Mouse (Mus musculus): ENCODE data around the gene Ctsh. TPM values are rescaled to one million over a fixed set of nuclear protein-coding genes. Genes with fewer than 3 reads are reported as not detected.
"Not testable (repeated sequence)": the region's sequence is repeated elsewhere in the genome, so short reads cannot be mapped to it uniquely, and the experiment has no call there.

Ctsh gene
- total RNA-seq (2021) (100 to 1,000 TPM; 104 to 199 TPM), polyA plus RNA-seq (2012; rRNA removed) (30.9 and 34.3 TPM in 2 replicates)
- long read RNA-seq, transcript Ctsh-201 (12 exons, 1,617 nt) = major isoform, 98 of 106 reads
- long read RNA-seq, partial matches to known transcripts = 3 of 106 reads
- long read RNA-seq, other reads (novel, unspliced or antisense) = 4 of 106 reads

GRCm38 (mm10) chr9:90053852-90054251, at the start of gene Ctsh:
Gene Ctsh (plus strand): TSS chr9:90054152.
- no peak for DNase-seq

GRCm38 (mm10) chr9:90006432-90006831, 47.5 kb upstream of the Ctsh start:
- no peak for DNase-seq

GRCm38 (mm10) chr9:90007094-90007493, 46.9 kb upstream of the Ctsh start:
- DNase-seq = no peak

- no peak for DNase-seq
Observed at GRCm38 (mm10) chr9:90008138-90008537, 45.8 kb upstream of the Ctsh start.

- no peak for DNase-seq
Observed at GRCm38 (mm10) chr9:90011849-90012248, 42.1 kb upstream of the Ctsh start.

GRCm38 (mm10) chr9:90014649-90015048, 39.3 kb upstream of the Ctsh start:
- no peak for DNase-seq

GRCm38 (mm10) chr9:90016204-90016603, 37.7 kb upstream of the Ctsh start:
- DNase-seq = no peak

- no peak for DNase-seq
Observed at GRCm38 (mm10) chr9:90020866-90021265, 33.1 kb upstream of the Ctsh start.

- DNase-seq = no peak
Observed at GRCm38 (mm10) chr9:90021442-90021841, 32.5 kb upstream of the Ctsh start.

GRCm38 (mm10) chr9:90027709-90028108, 26.2 kb upstream of the Ctsh start:
- no peak for DNase-seq

- peak; percentile 28 for DNase-seq
Observed at GRCm38 (mm10) chr9:90033922-90034321, 20.0 kb upstream of the Ctsh start.

- no peak for DNase-seq
Observed at GRCm38 (mm10) chr9:90035168-90035567, 18.8 kb upstream of the Ctsh start.

- DNase-seq = no peak
Observed at GRCm38 (mm10) chr9:90035794-90036193, 18.2 kb upstream of the Ctsh start.

GRCm38 (mm10) chr9:90036313-90036712, 17.6 kb upstream of the Ctsh start:
- DNase-seq = no peak

- no peak for DNase-seq
Observed at GRCm38 (mm10) chr9:90038535-90038934, 15.4 kb upstream of the Ctsh start.

- DNase-seq = no peak
Observed at GRCm38 (mm10) chr9:90040916-90041315, 13.0 kb upstream of the Ctsh start.

- DNase-seq = no peak
Observed at GRCm38 (mm10) chr9:90041556-90041955, 12.4 kb upstream of the Ctsh start.

- not testable (repeated sequence) for DNase-seq
Observed at GRCm38 (mm10) chr9:90042906-90043305, 11.0 kb upstream of the Ctsh start.

GRCm38 (mm10) chr9:90045191-90045590, 8.8 kb upstream of the Ctsh start:
- no peak for DNase-seq

GRCm38 (mm10) chr9:90047937-90048627, 5.9 kb upstream of the Ctsh start:
- DNase-seq = no peak

- peak; percentile 90 for DNase-seq
Observed at GRCm38 (mm10) chr9:90054371-90055145, 606 bp downstream of the Ctsh start.

- DNase-seq = no peak
Observed at GRCm38 (mm10) chr9:90055409-90055808, 1.5 kb downstream of the Ctsh start.

- no peak for DNase-seq
Observed at GRCm38 (mm10) chr9:90055911-90056310, 2.0 kb downstream of the Ctsh start.
